Mouse (Mus musculus): ENCODE results near the gene 4930522H14Rik. TPM values are rescaled to one million over a fixed set of nuclear protein-coding genes. Genes with fewer than 3 reads are reported as not detected.

4930522H14Rik gene
- polyA plus RNA-seq, 1 experiment = not detected

DNA sequence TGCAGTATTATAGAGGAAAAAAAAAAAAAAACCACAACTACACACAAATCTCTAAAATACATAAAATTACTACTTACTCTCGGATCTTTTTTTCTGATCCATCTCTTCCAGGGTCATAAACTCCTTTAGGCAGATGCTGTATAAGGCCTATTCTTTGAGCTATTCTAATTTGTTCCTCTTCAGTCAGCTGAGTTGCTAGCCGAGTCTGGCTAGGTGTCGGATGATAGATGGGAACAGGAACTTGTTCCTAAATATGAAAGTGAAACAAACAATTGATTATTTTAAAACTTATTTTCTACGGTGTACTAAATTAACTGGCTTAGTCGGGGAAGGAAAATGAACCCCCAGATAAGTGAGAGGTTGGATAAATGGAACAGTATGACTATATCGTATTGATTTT, 74.3 kb downstream of the 4930522H14Rik start:
- DNase-seq = no peak
- Histone ChIP-seq H3K4me1 (ENCODE audit: control insufficient read depth, insufficient read depth, low read length) (peaks cover 6% of the 10 kb centered on the region), H3K4me3 (replicated peaks; ENCODE audit: extremely low read depth, low read depth, low read length) (no peak overlapping the region)
- WGBS = 56% methylated on average over 6 of the region's 6 CpGs
- TF ChIP-seq CTCF (IDR thresholded peaks at IDR 0.05; ENCODE audit: insufficient read depth, low read length) = no peak
- no peak for TF ChIP-seq POLR2A (IDR thresholded peaks at IDR 0.05; ENCODE audit: borderline replicate concordance, extremely low read depth, low read depth, low read length)

Other genes with a start within 250 kb of the 4930522H14Rik start
- gene Ttc39a, start 124.7 kb downstream of the 4930522H14Rik start, polyA plus RNA-seq (2012; rRNA removed) = 14.8 and 16.4 TPM in 2 replicates
- gene Rnf11, start 46.6 kb downstream of the 4930522H14Rik start, polyA plus RNA-seq (2012; rRNA removed) = 39.6 and 44.5 TPM in 2 replicates
- gene Cdkn2c, start 135.9 kb upstream of the 4930522H14Rik start, polyA plus RNA-seq (2012; rRNA removed) = 8.7 and 13.1 TPM in 2 replicates
- 7.2 and 7.4 TPM in 2 replicates for gene Faf1, start 145.3 kb upstream of the 4930522H14Rik start, polyA plus RNA-seq (2012; rRNA removed)

All from lung, adult 2 months (tissue).